Mouse (Mus musculus): Measurements from ENCODE around the gene Blnk.

Gene Blnk

DNA sequence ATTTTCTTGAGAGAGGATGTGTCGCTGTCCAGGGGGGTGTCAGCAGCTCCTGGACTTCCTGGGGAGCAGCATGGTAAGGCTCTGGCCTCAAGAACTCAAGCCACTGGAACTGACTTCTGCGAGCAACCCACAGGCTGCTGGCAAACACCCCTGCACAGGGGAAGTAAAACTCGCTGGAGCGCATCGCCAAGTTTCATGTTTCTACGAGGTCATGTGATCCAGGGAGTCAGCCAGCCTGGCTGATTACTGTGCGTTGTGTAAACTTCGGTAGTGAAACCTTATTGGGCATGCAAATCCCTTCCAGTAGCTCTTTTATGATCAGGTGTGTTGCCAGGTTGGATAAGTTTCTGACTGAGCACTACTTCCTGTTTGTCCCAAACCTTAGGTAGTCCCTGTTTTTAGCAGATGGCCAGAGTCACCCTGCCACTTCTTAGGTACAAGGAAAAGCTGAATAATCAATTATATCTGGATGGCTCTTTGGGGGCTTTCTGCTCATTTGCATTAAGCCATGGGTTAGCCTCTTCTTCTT is at the start of gene Blnk:
TSS of gene Blnk (minus strand) at position 479 of the 529 bp plus-strand sequence.
- peak; percentile 37 for DNase-seq

DNA sequence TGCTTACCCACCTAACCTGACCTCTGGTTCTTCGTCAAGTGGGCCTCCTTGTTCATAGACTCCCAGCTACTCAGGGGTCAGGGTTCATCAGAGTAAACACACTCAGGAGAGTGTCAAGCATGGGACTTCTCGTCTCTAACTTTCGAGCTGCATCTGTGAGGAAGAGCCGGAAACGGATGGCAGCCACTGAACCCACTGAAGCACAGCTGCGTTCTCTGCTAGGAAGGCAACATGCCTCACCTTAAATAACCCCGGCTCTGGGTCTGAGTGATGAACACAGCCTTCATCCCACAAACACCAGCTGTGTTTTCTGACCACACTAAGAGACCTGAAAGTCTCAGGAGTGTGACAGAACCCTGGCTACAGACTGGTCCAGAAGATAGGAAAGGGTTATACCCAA is 44.8 kb upstream of the Blnk start:
- DNase-seq: peak; percentile 82

DNA sequence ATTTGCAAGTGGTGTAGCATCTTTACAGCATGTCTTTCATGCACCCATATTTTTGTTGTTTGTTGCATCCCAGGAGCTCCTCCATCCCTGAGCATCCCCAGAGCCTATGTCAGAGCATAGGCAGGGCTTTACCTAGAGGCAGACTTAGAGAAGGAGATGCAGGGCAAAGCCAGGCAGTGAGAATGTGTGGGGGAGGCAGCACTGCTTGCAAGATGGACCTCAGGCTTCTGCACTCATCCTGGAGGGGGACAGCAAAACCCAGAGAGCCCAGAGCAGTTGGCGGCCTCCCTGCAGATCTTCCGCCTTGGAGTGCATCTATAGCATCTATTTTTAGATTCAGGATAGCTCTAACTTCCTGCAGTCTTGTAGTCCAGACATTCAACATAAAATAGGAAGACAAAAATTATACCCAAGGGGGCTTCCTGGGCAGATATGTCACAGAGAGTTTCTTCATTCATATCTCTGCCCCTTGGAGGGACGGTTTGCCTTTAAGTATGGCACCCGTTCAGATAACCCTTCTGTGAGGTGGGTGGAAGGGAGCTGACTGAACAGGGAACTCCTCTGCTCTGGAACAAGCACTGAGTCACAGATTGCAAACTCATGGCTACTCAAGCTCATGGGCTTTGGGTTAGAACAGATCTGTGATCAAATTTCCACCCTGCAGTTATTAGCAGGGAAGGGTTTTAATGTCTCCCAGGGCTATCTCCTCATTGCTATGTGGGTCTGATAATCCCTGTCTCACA is 41.6 kb upstream of the Blnk start:
- DNase-seq: peak; percentile 27

DNA sequence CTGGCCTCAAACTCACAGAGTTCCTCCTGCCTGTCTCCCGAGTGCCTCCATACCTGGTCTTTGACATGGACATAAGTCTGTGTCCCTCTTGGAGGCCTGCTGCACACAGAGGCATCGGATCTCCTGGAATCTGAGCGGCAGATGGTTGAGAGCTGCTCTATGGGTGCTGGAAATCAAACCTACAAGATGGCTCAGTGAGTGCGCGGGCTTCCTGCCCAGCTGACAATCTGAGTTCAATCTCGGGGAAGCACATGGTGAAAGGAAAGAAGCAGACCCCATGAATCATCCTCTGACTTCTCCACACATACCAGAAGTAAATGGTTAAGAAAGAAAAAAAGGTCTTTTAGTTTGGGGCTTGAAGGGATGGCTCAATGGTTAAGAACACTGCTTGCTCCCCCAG is 37.5 kb upstream of the Blnk start:
- peak; percentile 49 for DNase-seq

DNA sequence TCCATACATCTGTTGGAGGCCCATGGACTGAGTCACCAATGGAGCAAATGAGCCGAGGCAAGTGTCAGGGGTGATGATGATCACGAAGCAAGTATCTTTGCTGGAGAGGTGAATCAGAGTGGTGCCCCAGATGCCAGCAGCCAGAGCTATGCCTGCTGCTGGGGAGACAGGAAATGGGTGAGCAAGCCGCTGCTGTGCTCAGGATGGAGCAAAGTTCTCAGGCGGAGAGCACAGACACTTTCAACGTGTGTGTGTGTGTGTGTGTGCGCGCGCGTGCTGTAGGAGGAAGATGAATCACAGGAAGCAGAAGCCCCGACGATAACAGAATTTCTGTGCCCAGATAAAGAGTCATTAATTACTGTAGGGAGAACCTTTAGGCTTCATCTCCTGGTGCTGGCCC is 36.7 kb upstream of the Blnk start:
- peak; percentile 80 for DNase-seq

DNA sequence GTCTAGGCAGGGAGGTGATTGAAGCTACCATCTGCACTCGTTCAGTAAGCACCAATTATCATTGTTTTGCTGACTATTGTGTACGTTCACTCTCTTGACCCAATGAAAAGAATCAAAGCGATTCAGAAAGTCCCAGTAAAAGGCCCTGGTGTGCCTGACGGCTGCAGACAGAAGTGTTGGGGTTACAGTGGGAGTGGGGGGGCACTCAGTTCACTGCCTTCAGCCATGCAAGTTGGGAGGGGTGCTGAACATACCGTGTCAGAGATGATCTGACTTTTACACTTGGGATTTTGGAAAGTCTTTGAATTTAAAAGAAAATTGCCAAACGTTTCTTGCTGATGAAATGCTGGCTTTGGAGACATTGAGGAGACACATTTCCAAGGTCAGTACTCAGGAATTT is 35.8 kb upstream of the Blnk start:
- DNase-seq: peak; percentile 68

DNA sequence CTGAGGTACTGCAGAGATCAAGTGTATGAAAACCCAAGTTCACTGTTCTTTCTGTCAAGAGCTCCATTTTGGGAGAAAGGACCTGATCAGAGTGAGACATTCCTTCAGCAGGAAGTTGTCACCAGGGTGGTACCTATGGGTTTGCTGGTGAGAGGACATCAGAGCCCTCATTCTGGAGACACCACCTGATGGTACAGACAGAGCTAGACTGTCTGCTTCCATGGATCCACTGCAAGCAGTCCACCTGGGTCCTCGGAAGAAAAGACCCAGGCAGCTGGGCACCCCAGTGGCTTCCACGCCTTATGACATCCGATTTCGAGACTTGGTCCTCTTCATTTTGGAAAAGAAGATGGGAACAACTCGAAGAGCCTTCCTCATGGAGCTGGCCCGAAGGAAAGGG is 34.9 kb upstream of the Blnk start, which contains the start of gene Dntt:
TSS of gene Dntt (plus strand) at position 57 of the 400 bp plus-strand sequence.
- DNase-seq: peak; percentile 71

DNA sequence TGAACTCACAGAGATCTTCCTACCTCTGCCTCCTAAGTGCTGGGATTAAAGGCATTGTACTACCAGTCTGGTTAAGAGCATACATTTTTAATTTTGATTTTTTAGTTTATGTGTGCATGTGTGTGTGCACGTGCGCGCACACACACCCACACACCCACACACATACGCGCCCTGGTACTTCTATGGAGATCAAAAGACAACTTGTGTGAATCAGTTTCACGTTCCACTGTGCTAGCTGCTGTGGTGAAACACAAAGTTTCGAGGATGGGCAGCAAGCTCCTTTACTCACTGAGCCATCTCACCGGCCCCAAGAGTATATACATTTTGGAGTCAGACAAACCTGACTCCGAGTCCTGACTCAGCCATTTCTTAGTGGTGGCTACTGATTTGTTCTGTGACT is 33.3 kb upstream of the Blnk start:
- DNase-seq: peak; percentile 49

DNA sequence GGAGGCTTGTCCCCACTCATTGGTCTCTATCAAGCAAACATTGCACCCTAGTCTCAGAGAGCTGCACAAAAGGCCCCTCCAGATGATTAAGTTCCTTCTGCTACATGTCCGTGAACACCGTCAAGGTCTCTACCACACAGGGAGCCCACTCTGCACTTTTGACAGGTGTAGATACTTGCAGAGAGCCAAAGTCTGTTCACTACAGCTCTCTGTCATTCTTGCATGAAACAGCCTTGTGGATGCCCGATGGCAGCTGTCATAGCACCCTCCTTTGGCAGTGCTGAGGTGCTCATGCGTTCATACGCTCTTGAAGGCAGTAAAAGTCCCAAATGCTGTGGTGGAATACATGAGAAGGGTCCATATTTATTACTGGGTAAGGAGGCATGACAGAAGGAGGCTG is 32.7 kb upstream of the Blnk start:
- peak; percentile 68 for DNase-seq

DNA sequence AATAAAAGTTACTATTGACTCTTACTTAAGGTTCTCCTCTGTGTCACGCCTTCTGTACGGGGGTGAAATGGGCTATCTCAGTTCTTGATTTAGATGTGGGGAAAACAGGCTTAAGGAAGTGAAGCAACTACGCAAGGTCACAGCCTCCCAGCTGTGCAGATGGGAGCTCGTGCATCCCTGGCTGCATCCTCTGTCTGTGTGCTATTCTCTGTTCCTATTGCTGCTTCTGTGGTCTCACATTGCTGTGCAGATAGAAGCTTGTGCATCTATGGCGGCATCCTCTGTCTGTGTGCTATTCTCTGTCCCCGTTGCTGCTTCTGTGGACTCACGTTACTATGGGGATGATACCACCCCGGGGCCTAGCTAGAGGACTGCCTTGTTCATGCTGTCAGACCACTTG is 32.2 kb upstream of the Blnk start:
- peak; percentile 59 for DNase-seq

DNA sequence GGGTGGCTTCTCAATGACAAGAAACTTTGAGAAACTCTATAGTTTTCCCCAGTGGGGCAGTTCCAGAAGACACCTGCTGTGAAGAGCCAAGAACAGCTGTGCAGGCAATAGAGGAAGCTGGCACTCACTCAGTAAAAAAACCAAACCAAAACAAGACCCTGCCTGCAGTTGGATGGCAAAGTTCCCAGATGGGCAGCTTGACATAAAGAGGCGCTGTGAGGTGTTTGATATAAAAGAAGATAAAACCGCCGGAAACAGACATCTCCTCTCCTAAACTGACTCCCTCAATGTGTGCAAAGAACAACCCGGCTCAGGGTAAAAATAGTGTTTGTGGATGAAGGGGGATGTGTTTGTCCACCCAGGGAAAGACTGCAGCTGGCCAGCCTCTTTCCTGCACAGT is 27.9 kb upstream of the Blnk start:
- peak; percentile 70 for DNase-seq

DNA sequence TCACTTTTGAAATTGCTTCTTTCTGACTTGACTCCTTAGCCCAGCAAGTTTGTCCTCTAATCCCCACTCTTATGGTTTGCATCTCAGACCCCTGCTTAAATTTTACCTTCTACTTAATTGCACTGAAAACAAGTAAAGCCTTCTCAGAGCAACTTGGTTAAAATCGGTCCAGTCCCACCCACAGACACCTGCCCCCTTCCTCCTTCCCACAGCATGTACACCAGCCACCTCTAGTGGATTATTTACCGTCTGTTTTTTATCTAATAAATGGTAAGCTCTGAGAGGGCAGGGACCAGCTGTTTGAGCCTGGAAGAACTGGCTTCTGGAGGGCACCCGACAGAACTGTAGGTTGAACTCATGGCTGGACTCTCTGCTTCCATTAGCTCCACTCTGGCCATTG is 26.2 kb upstream of the Blnk start:
- peak; percentile 52 for DNase-seq

DNA sequence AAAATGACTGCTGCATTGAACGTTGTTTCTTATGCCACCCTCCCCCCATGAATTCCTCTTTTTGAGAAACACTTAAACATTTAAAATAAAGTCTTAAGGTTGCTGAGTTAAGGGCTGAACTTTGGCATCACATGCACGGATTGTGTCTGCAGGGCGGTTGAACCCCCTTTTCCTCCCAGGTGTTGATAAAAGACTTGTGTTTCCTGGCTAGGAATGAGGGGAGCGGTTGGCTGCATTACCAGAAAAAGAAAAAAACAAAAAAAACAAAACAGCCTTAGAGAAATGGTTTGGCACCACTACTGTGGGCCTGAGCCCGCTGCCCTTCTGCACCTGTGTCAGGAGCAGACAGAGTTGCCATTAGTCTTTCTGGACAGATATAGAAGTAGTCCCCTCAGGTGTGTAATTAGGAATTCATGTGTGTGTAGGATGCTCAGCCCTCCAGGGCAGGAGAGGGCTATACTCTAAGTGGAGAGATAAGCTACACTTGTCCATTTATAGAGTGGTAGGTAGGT is 24.9 kb upstream of the Blnk start:
- DNase-seq: peak; percentile 66

DNA sequence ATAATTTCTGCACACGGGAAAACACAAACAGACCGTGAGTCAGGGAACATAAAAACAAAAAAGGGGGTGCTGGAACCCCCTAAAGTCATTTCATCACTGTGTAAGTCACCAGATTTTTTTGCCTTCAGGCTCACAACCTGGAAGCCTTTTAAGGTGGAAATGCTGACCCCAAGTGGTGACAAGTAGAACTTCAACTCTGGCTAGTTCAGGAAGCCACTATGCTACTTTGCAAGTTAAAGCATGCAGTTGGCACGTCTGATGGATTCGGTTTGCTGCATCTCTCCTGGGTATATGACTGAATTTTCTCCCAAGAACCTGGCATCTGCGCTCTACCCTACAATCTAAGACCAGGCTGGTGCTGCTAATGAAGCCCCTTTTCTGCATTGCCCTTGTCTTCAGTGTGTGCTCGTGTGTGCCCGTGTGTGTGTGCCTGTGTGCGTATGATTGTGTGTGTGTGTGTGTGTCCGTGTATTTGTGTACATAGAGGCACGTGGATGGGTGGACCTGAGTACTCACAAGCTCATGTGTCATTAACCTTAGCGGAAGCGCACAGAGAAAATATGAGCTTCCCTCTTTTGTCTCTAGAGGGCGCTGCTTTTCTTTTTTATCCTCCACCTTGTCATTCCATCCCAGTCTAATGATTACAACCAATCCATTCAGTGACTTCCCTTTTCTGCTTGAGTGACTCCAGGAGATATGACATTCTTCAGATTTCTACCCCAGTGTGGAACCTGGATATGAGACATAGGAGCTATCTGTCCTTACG is 21.8 kb upstream of the Blnk start:
- DNase-seq: peak; percentile 77

DNA sequence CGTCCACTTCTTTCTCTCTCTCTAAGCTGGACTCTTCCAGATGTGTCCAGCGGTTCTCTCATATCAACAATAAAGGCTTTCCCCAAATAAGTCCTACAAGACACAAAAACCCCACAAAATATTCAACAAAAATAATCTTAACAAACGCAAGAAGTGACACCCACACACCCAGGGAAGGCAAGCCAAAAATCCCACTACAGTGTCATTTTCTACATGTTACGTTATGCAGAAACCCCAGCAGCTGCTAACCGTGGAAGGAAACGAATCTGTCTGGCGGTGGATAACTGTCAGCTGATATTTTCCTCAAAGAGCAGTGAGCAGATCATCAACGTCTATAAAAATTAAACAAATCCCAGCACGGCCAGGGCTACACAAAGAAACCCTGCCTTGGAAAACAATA is 19.7 kb upstream of the Blnk start:
- peak; percentile 24 for DNase-seq

DNA sequence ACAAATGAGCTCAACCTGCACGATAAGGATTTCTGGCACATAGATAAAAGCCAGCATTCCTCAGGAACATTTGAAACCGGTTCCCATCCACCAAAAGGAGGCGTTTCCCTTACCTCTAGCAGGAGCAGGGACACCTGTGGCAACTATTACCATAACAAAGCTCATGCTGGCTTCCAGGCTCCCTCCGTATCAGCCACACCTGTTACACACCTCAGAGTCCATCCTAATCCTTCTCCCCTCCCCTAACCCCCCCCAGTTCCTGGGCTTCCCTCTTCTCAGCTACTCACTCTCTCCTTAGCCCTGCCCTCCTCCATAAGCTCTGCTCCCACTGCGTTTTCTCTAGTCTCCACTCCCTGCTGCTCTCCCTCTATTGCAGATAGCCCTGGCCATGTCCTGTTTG is 19.3 kb upstream of the Blnk start:
- DNase-seq: peak; percentile 4

DNA sequence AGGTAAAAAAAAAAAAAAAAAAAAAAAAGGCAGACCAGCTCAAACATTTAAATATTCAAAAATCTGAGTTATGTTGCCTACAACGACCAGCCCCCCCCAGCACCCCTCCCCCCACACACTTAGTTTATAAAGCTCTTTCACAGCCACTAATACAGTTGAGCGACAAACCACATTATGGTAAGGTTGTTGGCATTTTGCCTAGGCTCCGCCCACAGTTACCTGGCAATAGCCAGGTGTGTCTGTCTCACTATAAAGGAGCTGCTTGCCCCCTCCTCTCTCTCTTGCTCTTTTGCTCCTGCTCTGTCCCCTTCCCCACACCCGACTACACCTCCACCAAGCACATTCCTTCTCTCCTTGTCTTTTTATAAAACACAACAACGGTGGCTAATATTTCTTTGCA is 17.3 kb upstream of the Blnk start:
- DNase-seq: no peak

DNA sequence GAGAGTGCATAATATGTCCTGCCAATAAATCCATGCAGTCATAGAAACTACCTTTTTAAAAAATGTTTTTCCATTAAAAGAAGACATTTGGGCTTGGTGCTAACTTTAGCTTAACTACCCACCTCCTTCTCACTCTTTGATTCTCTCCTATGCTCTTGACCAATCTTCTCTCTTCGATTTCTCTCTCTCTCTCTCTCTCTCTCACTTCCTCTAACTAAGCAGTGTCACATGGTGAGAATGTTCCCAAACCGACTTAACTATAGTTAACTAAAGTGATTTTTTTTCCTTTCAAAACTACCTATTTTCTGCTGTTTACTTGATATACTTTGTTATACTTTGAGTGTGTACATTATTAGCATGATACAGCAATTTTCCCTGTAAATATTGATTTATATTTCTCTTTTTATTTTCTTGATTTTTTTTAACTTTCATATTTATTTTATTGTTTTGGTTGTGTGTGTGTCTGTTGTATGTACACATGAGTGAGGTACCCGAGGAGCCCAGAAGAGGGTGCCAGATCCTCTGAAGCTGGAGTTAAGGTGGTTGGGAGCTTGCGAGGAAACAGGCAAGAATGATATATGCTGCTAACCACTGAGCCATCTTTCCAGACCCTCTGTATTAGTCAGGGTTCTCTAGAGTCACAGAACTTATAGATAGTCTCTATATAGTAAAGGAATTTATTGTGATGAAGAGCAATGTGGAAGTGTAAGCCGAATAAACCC is 14.5 kb upstream of the Blnk start:
- DNase-seq: no peak

DNA sequence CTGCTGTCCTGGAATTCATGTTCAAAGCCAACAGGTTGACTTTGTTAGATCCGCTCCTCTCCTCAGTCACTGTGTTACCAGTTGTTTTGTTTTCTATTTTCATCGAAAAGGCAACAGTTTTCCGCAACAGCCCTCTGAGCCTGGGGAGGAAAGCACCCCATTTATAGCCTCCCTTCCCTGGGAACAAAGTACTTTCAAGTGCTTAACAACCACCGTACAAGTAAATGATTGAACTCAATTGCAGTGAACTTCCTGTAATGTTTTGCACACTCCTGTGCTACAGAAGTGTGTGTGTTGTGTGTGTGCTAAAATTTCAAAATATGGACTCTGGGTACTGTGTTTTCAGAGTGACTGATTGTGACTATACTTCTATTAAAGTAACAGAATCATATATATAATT is 13.4 kb upstream of the Blnk start:
- no peak for DNase-seq

DNA sequence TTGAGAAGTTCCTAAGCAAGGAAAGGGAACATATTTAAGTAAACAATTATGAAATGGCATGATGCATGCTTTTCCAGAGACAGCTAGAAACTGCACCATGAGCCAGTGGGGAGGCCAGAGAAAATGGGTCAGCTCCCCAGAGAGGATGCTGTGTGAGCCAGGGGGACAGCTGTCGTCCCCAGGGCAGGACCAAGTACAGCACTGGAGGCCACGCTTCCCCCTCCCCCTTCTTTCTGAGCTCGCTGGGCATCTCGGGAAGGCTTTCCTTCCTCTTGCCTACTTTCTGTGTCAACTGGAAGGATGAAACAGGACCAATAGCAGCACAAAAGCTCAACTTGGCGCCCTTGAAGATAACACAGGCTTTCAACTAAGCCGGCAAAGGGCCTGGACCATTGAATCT is 13.0 kb upstream of the Blnk start:
- DNase-seq: no peak

DNA sequence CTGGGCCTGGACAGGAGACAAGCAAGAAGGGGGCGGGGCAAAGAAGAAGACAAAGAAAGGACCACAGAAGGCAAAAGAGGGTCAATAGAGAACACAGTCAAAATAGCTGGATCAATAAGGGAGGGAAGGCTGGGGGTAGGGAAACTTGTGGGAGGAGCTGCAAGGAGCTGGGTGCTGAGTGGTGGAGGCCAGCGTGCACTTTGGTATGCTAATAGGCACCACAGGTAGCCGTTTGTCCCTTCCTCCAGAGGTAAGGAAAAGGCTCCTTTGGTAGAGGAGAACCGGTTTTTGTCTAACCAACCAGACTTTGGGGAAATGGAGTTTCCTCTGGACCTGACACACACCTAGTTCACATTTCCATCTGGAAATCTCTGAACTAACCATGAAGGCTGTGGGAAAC is 12.3 kb upstream of the Blnk start:
- no peak for DNase-seq

DNA sequence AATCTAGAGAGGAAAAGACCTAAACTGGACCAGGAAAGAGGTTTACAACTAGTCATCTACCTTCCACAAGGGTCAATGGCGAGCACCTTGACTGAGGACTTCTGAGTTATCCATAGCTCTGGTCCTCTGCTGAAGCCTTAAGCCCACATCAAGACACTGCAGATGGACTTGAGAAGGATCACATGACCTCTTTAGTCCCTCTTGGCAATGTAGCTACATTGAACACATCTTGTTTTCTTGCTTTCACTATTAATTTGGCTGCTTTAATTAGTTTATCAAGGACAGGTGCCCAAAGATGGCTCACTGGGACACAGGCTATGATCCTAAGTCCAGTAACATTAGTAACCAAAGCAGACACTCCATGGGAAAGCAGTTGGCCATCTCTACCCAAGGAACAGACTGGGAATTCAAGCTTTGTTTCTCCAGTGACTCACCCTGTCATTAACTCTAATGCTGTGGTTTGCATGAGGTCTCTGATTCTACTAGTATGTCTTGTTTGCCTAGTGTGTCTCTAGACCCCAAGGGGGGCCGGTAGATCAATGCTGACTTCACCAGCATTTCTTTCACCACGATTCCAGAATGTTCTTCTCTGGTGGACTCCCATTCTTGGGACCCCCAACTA is 9.5 kb upstream of the Blnk start:
- no peak for DNase-seq

DNA sequence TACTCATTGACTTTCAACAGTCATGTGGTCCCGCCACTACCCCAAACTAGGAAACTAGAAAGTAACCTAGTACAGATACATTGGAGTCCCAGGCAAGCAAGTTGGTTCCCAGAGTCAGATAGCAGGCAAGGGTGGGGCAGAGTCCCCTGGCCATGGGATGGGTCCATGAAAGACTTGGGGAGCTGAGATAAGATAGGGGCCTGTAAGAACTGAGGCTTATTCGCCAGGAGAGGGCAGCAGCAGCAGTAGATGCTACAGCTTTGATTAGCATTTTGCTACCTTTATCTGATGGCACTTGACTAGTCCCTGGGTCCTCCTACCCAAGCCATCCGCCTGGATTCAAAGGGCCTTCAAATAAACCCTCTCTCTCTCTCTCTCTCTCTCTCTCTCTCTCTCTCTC is 5.2 kb upstream of the Blnk start:
- peak; percentile 34 for DNase-seq
